Mouse (Mus musculus): Measurements from ENCODE around the gene Gm6899.

Gm6899 gene

DNA sequence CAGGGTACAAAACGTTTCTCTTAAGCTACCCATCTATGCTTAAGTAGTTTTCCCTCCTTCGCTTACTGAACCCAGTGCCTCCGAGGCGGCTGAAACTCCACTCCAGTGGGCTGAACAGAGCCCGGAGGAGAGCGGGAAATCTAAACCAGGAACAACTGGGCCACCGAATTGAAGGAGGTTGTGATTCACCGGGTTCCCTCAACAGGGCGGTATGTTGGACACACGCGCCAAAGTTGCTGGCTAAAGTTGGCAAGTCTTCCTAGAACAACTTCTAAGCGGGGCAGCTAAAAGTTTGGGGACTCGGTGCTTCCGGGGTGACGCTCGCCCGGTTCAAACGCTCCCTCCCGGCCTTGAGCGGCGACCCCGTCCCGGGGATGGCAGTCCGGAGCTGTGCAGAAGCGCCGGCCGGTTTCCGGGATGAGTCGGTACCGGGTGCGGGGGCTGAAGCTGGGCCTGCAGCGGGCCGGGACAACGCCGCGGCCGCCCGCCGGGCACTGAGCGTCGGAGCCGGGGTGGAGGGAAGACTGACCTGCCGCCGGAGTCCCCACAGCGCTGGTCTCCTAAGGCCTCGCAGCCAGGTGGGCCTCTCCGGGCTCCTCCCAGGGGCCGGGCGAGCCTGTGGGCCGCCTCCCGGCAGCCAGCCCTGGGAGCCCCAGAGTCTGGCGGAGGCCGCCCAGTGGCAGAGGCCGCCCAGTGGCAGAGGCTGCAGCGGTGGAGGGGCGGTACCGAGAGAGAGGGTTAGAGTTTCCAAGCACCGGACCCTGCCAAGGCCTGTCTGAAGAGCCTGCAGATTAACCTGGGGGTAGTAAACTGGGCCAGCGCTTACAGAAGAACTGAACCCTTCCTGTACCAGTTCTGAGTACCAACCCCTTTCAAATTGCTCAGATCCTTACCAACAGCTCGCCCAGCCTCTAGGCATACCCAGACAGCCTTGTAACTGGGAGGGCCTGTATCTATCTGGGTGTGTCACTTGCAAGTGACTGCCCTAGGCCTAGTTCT, at the start of gene Gm6899, which contains the start of gene Vrk2:
Gene Gm6899, plus strand, starts transcription at position 181 of the 999 bp plus-strand sequence.
Gene Vrk2, minus strand, starts transcription at position 939 of the 999 bp plus-strand sequence.
- peak; percentile 88 for DNase-seq (ENCODE audit: low spot score)

DNA sequence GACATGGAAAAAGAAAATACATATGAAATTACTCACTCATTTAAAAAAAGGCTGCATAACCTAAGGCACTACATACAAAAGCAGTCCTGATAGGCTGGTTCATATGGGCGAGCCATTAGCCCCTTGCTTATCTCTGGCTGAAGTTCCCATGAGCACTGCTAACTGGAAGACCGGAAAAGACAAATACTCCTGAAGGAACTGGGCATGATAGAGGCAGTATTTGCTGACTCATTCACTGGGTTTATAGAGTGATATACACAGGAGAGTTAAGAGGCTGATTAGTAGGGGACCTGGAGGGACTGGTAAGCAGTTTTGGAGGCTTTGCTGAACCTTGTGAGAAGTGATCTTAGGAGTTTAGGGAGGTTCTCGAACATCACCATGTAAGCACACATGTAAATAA, 41.5 kb upstream of the Gm6899 start:
- DNase-seq (ENCODE audit: low spot score): no peak

DNA sequence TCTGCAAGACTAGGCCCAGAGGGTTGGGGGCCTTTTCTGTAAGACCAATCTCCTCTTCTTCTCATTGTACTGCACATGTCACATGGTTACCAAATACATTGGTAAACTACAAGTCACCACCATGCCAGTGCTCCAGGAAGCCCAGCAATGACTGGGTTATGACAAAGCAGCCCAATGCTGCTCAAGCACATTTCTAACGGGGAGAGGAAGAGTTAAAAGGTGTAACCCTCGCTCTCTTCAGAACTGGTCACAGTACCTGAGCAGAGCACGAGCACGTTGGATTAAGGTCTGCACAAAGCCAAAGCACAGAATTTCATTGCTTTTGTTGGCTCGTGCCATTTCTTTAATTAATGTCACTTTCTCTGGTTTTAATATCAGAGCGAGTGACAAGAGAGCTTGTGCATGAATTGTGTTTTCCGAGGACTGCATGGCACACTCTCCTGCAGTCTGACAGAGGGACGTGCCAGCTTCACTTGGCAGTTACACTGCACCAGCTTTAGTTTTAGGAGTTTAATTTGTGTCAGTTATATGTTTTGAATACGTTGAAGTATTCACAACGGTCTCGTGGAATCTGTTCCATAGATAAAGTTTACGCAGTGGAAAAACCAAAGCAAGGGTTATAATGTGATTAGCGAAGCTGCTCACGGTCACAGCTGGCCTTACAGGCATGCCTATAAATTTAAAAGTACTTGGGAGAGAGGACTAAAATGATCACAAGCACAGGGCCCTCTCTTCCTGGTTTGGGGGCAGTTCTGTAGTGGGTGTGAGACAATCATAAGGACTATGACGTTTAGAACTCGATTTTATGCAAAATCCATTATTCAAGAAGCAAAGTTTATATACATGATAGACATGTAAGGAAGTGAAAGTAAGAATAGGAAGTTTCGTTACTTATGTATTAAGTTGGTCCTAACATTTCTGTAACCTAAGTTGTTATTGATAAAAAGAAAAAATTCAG, 7.4 kb upstream of the Gm6899 start:
- DNase-seq (ENCODE audit: low spot score): no peak

DNA sequence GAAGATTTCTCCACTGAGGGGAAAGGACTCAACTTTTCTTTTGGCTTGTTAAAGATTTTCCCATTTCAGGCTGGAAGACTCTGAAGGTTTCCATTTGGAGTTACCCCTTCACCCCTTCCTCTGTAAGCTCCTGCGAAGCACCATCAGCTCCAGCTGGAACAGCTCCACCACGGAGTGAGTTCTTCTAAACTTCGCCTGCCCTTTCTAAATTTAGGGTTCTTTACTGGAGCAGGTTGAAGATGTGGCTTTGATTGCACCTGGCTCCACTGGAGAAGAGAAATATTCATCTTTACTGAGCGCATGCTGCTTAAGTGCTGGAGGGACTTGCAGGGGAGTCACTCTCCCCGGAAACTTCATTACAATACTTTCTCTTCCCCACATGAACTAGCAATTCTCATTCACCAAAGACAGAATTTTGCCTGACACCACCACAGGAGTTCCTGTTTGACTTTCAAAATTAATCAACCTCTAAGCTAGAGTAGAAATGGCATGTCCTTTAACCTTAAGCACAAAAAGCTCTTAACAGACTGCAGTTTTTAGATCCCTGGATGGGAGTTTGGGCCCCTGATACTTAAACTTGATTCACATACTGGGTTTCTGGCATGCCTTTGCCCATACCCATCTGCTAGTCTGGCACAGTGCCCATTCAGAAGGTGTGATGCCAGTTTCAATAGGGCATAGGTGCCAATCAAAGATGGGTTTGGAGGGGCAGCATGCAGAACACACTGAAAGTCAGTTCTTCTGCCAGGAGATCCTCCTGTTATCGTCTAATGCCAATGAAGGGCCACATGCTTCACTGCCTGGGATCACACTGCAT, 6.5 kb upstream of the Gm6899 start:
- no peak for DNase-seq (ENCODE audit: low spot score)

DNA sequence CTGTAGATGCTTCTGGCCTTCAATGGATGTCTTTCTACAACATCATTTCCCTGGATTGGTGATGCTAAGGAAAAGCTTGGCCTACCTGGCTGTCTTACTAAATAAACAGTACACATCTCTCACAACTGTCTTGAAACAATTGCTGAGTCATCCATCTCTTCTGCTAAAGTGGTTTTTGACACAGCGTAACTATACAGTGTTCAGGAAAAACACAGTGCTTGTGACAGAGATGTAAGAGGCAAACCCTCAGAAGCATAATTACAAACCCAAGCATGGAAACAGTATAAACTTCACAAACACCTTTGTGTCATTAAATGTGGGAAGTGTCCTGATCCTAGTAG, 5.9 kb upstream of the Gm6899 start:
- DNase-seq (ENCODE audit: low spot score): no peak

DNA sequence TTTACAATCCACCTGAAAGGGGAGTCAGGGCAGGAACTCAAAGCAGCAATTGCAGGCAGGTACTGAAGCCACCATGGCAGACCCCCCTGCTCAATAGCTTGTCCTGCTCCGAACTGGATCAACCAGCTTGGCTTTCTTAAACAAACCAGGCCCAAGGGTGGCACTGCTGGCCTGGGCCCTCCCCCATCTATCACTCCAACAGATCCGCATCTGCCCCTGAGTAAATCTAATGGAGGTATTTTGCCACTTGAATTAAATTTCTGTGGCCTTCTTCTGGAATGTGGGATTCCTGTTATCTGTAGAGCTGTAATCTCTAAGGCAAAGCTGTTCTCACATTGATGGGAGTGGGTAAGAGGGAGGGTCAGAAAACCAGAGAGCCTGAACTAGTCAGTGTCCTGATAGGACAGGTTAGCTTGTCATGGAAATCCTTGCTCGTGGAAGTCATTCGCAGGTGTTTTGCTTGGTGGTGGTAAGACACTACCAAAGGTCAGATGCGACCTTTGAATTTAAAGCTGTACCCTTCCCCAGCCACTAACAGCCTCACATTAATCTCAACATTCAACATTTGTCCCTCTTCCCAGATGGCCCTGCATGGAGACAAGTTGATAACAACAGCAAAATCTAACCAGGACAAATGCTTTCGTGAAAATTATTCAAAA, 517 bp upstream of the Gm6899 start:
- DNase-seq (ENCODE audit: low spot score): peak; percentile 15

DNA sequence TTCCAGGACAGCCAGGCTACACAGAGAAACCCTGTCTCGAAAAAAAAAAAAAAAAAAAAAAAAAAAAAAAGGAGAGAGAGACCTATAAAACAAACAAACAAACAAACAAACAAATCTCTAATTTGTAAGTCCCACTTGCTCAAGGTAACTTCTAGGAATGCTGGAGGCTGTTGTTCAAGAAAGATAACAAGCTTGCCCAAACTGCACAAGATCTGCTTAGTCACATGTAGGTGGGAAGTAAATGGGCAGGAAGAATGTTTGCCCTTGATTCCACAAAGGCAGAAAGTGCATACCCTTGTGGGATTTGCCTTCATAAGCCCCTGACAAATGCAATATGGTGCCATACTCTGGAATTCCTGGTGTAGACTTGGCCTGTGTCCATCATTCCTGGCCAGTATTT, 1.4 kb downstream of the Gm6899 start:
- no peak for DNase-seq (ENCODE audit: low spot score)

DNA sequence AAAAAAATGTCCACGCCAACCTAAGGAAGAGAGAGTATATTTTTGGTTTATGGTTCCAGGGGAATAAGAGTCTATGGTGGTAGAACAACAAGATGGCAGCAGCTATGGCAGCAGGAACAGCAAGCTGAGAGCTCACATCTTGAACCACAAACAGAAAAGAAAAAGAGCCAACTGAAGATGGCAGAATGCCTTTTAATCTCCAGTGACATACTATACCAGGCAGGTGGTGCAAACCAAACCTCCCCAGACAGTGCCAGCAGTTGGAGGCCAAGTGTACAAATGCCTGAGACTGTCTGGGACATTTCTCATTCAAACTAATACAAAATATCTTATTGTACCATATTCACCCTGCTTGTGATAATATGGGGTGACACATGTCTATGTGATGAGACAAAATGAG, 3.1 kb downstream of the Gm6899 start:
- no peak for DNase-seq (ENCODE audit: low spot score)

DNA sequence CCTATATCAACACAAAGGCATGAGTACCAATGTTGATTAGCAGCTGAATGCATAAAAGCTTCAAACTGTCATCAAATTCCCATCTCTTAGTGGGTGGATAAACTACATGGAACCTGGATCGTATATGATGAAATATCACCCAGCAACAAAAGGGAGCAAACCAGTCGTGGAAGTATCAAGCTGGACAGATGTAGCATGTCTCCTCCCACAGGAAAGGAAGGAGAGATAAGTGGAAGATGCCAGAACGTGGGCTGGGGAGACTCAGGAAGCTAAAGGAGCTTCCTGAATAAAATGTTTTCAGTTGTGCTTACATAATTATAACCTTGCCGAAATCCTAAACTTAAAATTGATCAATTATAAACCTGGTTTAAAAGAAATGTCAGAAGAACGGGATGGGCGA, 4.1 kb downstream of the Gm6899 start:
- DNase-seq (ENCODE audit: low spot score): no peak

DNA sequence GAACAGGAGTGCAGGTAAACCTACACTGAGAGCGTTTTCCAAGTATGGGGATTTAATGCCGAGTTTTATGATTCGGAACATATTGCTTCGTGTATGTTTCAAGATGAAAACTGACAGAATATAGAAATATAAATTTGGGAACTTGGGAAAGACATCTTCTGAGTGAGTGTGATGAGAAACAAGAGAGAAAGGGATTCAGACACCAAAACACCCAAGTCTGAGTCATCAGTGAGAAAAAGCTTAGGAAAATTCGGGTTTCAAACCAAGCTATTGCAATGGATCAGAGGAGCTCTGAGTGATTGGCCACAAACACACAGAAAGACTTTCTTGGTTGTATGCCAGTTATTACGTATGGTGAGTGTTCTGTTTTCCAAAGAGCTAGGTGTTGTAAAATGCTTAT, 4.7 kb downstream of the Gm6899 start:
- no peak for DNase-seq (ENCODE audit: low spot score)

DNA sequence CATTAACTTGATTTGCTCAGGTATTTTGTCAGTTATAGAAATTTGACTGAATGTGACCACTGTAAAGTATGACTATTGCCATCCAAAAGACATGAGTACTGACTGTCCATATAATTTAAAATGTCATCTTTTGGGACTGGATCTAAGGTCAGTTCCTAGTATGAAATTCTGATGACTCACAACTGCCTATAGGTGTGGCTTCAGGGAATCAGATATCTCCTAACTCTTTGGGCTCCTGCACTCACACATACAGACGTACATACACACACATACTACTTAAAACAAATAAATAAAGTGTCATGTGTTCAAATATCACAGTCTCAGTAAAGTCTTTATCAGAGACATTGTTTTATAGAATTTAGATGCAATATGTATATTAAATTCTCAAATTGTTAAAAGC, 5.8 kb downstream of the Gm6899 start:
- no peak for DNase-seq (ENCODE audit: low spot score)

DNA sequence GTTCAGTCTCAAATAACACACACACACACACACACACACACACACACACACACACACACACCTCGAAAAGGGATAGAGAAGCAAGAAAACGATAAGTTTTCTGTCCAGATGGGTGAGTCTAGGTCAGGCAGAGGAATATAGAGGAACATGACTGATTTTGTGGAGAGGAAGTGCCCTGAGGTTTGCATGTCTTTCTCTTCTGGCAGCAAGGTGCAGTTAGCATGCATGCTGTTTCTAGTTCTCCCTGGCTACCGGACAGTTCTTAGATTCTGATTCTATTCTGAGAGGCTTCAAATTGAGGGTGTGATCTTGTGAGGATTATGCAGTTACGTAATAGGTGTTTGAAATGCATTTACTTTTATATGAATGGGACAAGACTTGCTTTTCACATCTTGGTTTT, 7.7 kb downstream of the Gm6899 start:
- DNase-seq (ENCODE audit: low spot score): no peak

DNA sequence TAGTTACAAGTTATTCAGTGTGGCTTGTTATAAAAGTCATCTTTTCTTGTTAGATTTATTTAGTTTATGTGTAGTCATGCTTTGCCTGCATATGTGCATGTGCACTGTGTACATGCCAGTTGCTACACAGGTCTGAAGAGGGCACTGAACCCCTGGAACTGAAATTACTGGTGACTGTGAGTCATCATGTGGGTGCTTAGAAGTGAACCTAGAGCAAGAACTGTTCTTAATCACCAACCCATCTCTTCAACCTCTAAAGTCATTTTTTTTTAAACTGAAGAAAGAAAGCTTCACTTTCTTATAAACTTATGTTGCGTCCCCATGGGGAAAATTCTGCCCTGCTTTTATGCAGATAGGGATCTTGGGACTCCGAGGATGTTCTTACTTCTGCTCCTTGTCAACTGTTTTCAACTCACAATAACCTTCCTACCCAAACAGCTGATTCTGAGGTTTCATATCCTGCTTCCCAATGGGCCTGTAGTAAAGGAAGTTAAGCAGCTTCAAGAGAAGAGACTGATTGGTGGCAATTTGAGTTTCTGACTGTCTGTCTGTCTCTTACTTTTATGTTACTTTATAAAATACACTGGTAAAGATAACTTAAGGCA, 8.6 kb downstream of the Gm6899 start:
- DNase-seq (ENCODE audit: low spot score): no peak

DNA sequence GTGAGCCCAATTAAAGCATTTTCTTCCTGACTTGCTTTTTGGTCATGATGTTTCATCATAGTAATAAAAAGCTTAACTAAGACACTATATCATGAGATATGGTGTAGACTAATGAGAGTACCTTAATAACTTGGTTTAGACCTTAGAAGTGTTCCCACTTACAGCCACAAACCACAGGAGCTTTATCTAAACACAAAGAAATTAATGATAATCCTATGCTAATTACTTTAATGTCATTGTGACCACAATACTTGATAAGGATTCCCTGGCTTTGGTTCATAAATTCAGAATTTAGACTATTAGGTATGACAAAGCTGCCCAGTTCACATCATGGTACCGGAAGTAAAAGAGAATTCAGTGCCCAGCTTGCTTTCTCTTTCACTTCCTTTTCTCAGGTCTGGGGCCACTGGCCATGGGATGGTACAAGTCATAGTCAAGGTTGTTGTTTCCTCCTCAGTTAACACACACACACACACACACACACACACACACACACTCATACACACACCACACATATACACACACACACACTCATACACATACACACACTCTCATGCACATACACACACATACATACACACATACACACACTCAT, 11.1 kb downstream of the Gm6899 start:
- no peak for DNase-seq (ENCODE audit: low spot score)

DNA sequence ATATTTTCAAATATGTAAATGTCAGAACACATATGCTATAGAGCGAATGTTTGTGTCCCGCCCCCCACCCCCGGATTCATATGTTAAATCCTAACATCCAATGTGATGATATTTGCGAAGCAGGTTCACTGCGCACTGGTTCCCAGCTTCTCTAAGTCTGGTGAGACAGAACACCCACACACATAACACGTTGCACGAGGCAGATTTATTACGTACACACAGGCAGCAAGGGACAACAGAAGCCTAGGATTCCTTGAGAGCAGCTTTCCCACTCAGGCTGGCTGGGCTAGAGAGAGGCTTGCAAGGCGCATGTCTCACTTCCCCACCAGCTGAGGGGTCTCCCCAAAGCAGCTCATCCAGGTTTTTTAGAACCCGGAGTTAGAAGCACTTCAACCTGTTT, 15.8 kb downstream of the Gm6899 start:
- no peak for DNase-seq (ENCODE audit: low spot score)

DNA sequence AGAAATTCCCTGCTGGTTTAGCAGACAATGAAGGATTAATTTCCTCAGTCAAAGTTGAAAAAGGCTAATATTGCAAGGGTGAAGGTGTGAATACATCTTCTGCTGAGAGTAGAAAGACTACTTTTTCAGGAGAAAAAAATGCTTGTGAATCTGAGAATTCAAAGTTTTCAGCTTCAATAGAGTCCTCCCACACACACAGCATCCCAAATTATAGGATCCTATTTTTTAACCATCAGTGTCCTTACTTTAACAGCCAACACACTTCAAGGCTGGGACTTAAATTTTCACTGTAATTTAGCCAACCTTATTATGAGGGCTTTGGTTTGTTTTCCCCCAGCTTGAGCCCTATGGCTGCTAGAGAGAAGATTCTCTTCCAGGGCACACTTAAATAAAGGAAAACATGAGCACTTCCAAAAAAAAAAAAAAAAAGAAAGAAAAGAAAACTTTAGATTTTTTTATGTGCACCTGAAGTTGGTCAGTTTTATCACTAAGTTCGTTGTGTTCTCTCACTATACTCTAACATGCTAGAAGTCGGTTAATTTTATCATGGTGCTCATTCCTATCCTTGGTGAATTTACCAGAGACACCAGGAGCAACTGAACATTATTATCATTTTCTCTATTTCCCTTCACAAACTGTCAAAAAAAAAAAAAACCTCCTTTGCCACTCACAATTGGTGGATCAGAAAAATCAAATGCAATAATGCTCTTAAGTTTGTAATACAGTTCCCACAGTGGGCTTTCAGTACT, 25.6 kb downstream of the Gm6899 start:
- DNase-seq (ENCODE audit: low spot score): no peak

DNA sequence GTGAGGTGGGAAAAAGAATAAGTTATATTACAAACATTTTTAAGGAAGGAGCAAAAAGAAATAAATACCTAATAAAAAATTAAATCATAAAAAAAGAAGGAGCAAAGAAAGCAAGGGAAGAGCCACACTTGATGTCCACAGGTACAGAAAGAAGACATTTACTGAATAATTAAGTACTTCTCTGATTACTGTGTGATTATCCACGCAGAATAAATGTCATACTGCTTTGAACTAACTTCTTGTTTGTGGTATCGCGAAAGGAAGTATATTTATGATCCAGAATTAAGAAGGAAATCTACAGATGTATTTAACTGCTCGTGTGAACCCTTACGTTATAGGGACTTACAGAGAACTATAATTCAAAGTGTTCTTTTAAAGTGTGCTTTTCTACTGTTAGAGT, 29.7 kb downstream of the Gm6899 start:
- no peak for DNase-seq (ENCODE audit: low spot score)

DNA sequence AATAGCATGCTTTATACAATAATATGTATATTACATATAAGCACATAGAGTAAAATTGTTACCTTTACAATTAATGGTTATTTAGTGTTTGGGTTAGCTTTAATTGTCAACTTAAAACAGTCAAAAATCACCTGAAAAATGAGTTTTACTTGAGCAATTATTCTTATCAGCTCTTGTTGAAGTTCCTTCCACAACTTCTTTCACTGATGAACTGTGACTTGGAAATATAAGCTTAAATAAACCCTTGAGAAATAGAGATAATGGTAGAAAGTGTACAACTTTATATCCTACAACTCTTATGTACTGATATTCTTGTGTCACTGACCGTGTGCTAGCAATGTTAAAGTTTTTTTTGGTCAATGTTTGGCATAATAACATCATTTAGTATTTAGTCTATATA, 43.2 kb downstream of the Gm6899 start:
- DNase-seq (ENCODE audit: low spot score): no peak

DNA sequence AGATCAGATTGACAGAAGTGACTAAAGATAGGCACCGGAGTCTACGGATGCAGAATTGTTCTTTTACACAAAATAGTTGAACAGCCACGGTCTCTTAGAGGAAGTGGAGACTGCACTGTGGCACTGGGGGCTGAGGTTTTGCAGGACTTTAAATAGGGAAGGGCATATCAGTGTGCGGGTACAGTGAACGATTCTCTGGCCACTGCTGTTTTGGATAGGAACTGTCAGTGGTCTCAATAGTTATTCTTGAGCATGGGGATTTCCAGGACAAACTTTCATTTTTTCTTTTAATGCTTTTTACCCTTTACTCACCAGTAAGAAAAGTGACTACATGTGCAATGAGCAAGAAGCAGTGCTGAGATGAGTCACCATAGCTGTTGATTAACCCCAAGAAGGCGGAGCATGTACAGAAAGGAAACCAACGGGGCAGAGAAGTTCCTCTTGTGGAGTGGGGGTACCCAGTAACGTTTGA, 47.3 kb downstream of the Gm6899 start:
- DNase-seq (ENCODE audit: low spot score): no peak

DNA sequence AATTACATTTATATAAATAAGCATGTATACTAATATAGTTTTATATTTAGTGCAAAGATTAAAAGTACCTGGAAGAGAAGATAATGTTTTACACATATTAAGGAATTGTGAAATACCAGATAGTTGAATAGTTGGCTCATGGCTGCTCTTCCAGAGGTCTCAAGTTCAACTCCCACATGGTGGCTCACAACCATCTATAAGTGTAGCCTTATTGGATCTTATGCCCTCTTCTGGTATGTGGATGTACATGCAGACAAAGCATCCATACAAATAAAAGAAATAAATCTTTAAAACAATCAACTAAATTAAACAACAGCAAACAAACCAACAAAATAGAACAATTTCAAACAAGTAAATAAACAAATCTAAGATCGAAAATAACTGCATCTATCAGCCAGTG, 49.1 kb downstream of the Gm6899 start:
- DNase-seq (ENCODE audit: low spot score): no peak

All from embryo, embryonic 10 days (tissue).